Mouse (Mus musculus) heart, embryonic 16.5 days (tissue): ENCODE data around the gene Sptb. TPM values are rescaled to one million over a fixed set of nuclear protein-coding genes. Genes with fewer than 3 reads are reported as not detected.

Source experiments
- ATAC-seq: fragments of 200-750 bp; cut with Nextera tagmentation; replicated peaks from 2 replicates; pipeline ENCODE4 v1.8.0; 2017; ENCODE audit warnings: moderate number of reproducible peaks; ENCODE audit not compliant: insufficient read depth, low FRiP score; ENCODE audit errors: extremely low read depth
- H3K27ac ChIP-seq: fragments of 300-500 bp; sonication (generic); 2 replicates; pipeline ENCODE4 v1.5.1; 2014; ENCODE audit warnings: mild to moderate bottlenecking, low read length, control low read depth, moderate library complexity
- H3K27me3 ChIP-seq: fragments of 300-500 bp; sonication (generic); 2 replicates; pipeline ENCODE4 v1.6.1; 2014; ENCODE audit warnings: low read length, mixed read lengths; ENCODE audit not compliant: control insufficient read depth, insufficient read depth
- H3K36me3 ChIP-seq: fragments of 300-500 bp; sonication (generic); 2 replicates; pipeline ENCODE4 v1.6.1; 2014; ENCODE audit not compliant: control insufficient read depth, insufficient read depth
- H3K4me1 ChIP-seq: fragments of 300-500 bp; sonication (generic); 2 replicates; pipeline ENCODE4 v1.6.1; 2014; ENCODE audit warnings: low read length, mixed read lengths; ENCODE audit not compliant: control insufficient read depth, insufficient read depth
- H3K4me2 ChIP-seq: fragments of 300-500 bp; sonication (generic); 2 replicates; pipeline ENCODE4 v1.6.1; 2014; ENCODE audit warnings: low read depth, mild to moderate bottlenecking, control low read depth, low read length
- H3K4me3 ChIP-seq: fragments of 300-500 bp; sonication (generic); 2 replicates; pipeline ENCODE4 v1.5.1; 2014; ENCODE audit warnings: mild to moderate bottlenecking, control low read depth, low read length
- H3K9ac ChIP-seq: fragments of 300-500 bp; sonication (generic); 2 replicates; pipeline ENCODE4 v1.6.1; 2014; ENCODE audit warnings: low read length, control low read depth
- H3K9me3 ChIP-seq: fragments of 300-500 bp; sonication (generic); replicated peaks from 2 replicates; pipeline ENCODE4 v1.6.1; 2016; ENCODE audit warnings: low read length; ENCODE audit not compliant: control insufficient read depth
- WGBS: fragments of 180-500 bp; shearing (Covaris S2); extraction: QIAGEN DNeasy Blood & Tissue Kit; methylation state at CpG from one replicate; pipeline ENCODE4 v1.1.7; 2014; 5-methylcytosine and 5-hydroxymethylcytosine counted together
- microRNA-seq: library from miRNA; unstranded; fragments of <30 nt; microRNA quantifications from one replicate; pipeline ENCODE4, GENCODE M21; 2017
- polyA plus RNA-seq: library from polyadenylated mRNA; unstranded; fragments of >200 nt; fragmentation: Nextera tagmentation; extraction: Ambion mirVana; gene quantifications from 2 replicates; pipeline ENCODE4 v1.2.1, GENCODE M21; 2015

The Sptb gene
- polyA plus RNA-seq, 1 experiment from 2014 or later, result 6.0 TPM

- ATAC-seq, result peak; percentile 26
- no peaks in the 10 kb centered on the region for H3K9me3 ChIP-seq
- no peaks in the 10 kb centered on the region for H3K36me3 ChIP-seq
- H3K4me3 ChIP-seq, result peak overlapping the region; percentile 90
- WGBS, result under 1% methylated on average over 31 of the region's 31 CpGs
- peaks cover 38% of the 10 kb centered on the region for H3K4me1 ChIP-seq
- peaks cover 8% of the 10 kb centered on the region for H3K27me3 ChIP-seq
- peak overlapping the region; percentile 94 for H3K9ac ChIP-seq
- H3K27ac ChIP-seq, result peak overlapping the region; percentile 93
- peak overlapping the region; percentile 99 for H3K4me2 ChIP-seq
Observed at GRCm38 (mm10) chr12:76532926-76533376, 177.4 kb downstream of the Sptb start.

- H3K4me3 ChIP-seq, result peak overlapping the region; percentile 90
- H3K27me3 ChIP-seq, result peaks cover 8% of the 10 kb centered on the region
- no peaks in the 10 kb centered on the region for H3K9me3 ChIP-seq
- no peak for ATAC-seq
- peak overlapping the region; percentile 94 for H3K9ac ChIP-seq
- 14% methylated on average over 19 of the region's 19 CpGs for WGBS
- H3K4me2 ChIP-seq, result peak overlapping the region; percentile 99
- no peak overlapping the region for H3K27ac ChIP-seq
- peaks cover 34% of the 10 kb centered on the region for H3K4me1 ChIP-seq
- H3K36me3 ChIP-seq, result no peaks in the 10 kb centered on the region
Observed at GRCm38 (mm10) chr12:76531986-76532925, 178.1 kb downstream of the Sptb start.

- WGBS, result 61% methylated on average over 6 of the region's 6 CpGs
- no peak within 1 kb of the TSS for H3K9ac ChIP-seq
- H3K9me3 ChIP-seq, result no peaks in the 10 kb centered on the region
- no peak for ATAC-seq
- H3K4me3 ChIP-seq, result no peak within 1 kb of the TSS
- H3K27me3 ChIP-seq, result peaks cover 8% of the 10 kb centered on the region
- H3K4me1 ChIP-seq, result peaks cover 18% of the 10 kb centered on the region
- no peak within 1 kb of the TSS for H3K27ac ChIP-seq
- no peaks in the 10 kb centered on the region for H3K36me3 ChIP-seq
- no peak within 1 kb of the TSS for H3K4me2 ChIP-seq
Observed at GRCm38 (mm10) chr12:76530580-76531139, 179.7 kb downstream of the Sptb start, which contains the start of gene Plekhg3. Gene Plekhg3, plus strand, starts transcription at chr12:76530891.

Small RNA genes lying within 50 kb of the gene (microRNA-seq; reads per million reads assigned to microRNA genes)
- 0.59 reads per million for gene Mir5135

Other genes with a start within 250 kb of the Sptb start
- gene Plekhg3, start 179.7 kb downstream of the Sptb start, polyA plus RNA-seq, result 6.8 and 9.5 TPM in 2 replicates
- 199 and 218 TPM in 2 replicates for gene Churc1, start 55.0 kb upstream of the Sptb start, polyA plus RNA-seq
- gene Fntb, start 55.0 kb upstream of the Sptb start, polyA plus RNA-seq, result 24.4 and 26.0 TPM in 2 replicates
- gene Gpx2, start 85.0 kb upstream of the Sptb start, polyA plus RNA-seq, result 0.50 and 0.66 TPM in 2 replicates
- gene Rab15, start 112.4 kb upstream of the Sptb start, polyA plus RNA-seq, result 8.7 and 8.8 TPM in 2 replicates